Mouse (Mus musculus): Measurements from ENCODE around the gene Cox17.

The Cox17 gene

DNA sequence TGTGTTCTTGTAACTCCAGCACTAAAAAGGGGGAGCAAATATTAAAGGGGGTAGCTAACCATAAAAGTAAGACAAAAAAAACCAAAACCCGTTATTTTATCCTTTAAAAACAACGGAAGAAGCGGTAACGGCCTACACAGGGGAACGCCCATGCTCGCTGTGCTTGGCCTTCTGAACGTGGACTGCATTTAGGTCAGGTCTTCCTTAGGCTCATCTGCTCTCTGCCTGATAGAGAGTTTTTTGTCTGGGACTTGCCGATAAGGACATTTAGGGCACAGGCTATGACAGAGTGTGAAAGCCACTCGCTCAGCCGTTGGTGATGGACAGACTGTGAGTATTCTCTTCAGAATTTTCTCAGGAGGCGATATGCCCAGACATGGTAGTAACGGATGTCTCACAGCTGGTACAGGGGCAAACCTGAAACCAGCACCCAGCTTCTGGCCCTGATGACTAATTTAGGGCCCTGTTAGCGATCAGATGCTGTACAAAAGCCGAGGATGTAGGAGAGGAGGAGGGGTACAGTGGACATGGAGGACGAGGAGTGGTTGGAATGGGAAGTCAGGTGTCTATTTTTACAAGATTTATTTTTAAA, 25.0 kb downstream of the Cox17 start:
- DNase-seq (ENCODE audit: low spot score): no peak

DNA sequence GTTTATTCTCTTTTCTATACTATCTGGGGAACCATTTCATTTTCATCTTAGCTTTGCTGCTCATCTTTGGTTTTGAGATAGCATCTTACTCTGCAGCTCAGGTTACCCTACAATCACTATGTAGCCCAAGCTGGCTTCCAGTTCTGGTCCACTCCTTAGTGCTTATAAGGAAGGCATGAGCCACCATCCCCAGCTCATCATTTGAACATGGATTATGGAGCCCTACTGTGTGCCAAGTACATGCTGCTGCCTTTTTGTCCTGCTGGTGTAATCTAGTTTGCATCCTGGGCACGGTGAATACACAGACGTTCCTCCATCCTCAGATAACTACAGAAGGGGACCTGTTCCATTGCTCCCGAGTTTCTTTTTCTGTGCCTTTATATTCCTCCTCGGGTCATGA, 26.1 kb downstream of the Cox17 start:
- no peak for DNase-seq (ENCODE audit: low spot score)

DNA sequence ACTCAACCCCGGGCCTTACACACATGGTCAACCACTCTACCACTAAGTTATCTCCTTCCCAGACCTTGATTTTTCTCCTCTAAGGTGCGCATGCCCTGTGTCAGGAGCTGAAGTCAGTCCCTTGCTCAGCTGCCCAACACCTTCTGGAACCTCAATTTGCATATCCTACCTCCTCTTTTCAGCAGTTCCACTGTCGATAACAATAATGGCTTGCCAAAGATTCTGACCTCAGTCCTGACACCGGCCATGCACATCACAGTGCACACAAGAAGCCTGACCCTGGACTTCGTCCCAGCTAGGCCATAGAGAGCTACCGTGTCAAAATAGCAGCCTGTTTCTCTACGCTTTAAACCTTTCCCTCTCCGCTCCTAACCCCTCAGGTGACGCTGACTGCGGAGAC, 26.6 kb downstream of the Cox17 start:
- DNase-seq (ENCODE audit: low spot score): no peak

DNA sequence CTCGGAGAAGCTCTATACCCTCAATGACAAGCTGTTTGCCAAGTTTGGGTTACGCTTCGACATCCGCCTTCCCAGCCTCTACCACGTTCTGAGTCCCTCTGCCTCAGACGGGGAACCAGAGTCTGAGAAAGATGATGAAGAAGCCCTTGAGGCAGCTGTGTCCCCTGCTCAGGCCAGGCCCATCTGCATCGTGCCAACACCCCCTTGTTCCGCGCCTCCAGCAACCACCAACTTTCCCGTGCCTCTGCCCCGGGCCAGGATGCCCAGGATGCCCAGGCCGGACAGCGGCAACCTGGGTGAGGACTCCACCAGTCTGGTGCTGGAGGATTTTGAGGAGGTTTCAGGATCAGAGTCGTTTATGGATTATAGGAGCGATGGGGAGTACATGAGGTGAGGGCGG, 27.1 kb downstream of the Cox17 start:
- no peak for DNase-seq (ENCODE audit: low spot score)

DNA sequence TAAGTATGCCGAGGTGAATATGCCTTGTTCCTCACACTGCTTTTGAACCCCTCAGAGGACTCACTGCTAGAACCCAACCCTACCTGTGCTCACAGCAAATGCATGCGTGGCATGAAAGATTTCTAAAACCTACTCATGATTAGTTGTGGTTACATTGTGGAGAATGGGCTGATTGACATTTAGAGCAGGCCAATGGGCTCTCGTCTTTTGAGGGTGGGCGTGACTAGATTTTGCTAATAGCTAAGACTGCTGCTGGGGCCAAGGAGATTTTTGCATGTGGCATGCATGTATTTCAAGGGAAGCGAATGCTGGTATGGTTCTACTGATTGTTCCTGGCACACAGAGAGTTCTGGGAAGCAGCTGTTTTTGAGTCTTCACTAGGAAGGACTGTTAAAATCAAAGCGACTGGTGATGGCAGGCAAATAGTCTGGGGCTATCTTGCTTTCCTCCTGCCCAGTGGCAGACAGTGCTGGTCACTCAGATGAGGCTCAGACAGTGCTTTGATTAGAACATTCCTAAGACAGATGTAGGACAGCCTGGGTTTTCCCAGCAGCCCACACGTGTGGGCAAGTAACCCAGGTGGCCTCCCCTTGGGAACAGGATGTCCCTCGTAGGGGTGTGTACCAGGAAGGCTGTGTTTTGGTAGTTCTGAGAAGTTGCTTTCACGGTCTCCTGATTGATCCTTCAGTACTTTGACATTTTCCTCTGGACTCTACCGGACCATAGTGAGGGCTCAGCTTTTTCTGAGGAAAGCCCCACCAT, 27.8 kb downstream of the Cox17 start:
- no peak for DNase-seq (ENCODE audit: low spot score)

DNA sequence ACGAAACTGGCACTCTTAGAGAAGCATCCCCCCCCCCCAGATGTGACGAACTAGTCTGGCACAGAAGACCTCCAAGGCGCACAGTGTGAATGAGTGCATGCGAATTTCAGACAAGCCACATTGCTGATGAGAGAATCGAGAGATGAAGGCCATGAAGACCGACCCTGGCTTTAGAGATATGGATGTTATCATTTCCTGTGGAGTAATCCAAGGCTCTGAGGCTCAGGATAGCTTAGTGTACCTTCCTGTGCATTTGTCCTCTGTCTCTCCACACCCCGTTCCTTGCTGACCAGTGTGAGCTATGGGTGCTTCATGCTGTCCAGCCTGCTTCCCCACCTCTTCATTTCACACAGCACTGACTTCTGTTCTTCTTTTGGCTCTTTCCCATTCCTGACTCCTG, 28.4 kb downstream of the Cox17 start:
- DNase-seq (ENCODE audit: low spot score): no peak

DNA sequence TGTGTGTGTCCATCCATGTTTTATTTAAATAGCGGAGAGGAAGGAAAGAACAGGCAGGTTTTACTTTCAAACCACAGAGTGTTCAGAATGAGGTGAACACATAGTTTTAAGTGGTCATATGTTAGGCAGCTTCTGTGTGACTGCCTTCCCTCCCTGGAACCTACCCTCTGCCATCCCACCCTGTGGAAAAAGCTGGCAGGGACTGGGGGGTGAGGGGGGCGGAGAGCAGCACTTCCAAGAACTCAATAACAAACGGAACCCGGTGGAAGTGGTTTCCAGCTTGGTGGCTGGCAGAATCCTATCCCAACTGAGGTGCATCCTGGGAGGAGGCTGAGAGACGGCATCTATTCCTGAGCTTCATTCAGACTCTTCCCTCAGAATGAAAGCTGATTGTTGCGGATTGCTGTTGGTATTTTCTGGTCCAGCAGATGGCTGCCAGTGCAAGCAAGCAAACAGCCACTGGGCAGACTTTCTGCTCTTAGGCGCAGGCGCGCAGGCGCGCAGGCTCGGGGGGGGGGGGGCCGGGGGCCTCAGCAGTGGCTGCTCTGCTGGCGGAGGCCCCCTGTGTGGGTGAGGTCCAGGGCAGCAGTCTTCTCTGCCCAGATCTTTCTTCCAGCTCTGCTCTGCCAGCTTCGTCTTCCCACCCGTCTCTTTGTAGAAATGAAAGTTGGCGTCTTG, 29.5 kb downstream of the Cox17 start:
- DNase-seq (ENCODE audit: low spot score): peak; percentile 41

DNA sequence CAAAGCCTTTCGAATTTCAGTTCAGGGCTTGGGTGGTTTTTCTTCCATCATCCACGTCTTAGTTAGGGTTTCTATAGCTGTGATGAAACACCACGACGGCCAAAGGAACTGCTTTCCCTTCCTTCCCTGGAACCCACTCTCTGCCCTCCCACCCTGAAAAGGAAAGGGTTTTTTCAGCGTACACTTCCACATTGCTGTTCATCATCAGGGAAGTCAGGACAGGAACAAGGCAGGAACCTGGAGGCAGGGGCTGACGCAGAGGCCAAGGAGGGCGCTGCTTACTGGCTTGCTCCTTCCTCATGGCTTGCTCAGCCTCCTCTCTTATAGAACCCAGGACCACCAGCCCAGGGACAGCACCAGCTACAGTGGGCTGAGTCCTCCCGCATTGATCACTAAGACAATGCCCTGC, 30.1 kb downstream of the Cox17 start:
- no peak for DNase-seq (ENCODE audit: low spot score)

DNA sequence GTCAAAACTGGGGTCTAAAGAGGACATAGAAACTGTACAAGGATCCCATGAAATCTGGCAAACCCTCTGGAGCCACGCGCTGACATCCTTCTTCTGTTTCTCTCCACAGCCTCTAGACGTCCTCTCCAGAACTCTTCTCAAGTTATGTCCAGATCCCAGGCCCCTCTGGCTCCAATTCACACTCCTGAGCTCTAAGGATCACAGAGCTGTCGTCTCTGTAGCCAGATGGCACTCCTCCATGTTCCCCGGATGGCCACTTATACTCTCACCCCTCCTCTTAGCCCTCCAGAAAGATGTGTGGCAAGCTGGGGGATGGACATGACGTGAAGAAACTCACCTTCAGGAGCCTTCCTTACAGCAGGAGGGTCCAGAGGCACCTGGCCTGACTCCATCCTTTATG, 30.8 kb downstream of the Cox17 start:
- no peak for DNase-seq (ENCODE audit: low spot score)

DNA sequence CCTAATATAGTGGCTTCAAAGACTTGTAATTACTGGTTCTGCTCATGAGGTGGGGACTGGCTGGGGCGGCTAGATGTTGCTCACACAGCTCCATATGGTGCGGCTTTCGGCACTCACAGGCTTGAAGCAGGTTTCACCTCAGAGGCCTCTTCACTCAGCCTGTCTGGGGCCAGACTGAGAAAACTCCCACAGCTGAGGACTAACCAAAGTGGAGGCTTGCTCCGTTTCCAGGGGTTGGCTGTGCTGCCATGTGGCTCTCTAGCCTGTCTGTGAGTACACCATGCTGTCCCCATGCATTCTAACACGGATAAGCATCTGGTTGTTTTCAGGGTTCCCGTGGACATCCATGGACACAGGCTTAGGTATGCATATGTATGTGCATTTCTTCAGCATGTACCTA, 31.8 kb downstream of the Cox17 start:
- DNase-seq (ENCODE audit: low spot score): no peak

DNA sequence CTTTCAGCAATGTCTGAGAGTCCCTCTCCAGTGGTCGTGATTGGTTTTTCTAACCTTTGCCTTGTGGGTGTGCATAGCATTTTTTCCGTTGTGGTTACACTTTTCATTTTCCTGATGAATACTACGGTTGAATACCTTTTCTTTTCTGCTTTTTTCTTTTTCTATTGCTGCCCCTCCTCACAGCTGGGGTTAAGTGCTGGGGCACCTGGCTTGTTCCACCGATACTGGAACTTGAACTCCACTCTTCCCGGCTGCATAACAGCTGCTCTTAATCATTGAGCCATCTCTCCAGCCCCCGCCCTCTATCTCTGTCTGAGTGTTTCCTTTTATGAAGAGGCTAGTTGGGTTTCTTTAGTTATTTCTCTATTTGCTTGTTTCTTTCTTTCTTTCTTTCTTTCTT, 32.3 kb downstream of the Cox17 start:
- no peak for DNase-seq (ENCODE audit: low spot score)

DNA sequence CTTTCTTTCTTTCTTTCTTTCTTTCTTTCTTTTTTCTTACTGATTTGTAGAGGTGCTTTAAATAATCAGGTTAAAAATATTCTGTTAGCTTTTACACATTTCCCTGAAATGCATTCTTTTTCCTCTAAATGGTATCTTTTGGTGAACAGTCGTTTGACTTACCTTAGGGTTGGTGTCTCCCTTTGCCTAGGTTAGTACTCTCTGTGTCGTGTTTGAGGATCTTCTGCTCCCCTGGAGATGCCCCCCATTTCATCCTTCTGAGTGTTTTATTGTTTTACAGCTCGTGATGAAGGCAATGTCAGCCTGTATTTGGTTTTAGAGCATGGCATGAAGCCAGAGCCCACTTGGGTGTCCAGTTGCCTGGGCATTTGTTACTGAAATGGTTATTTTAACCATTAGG, 32.7 kb downstream of the Cox17 start:
- DNase-seq (ENCODE audit: low spot score): no peak

DNA sequence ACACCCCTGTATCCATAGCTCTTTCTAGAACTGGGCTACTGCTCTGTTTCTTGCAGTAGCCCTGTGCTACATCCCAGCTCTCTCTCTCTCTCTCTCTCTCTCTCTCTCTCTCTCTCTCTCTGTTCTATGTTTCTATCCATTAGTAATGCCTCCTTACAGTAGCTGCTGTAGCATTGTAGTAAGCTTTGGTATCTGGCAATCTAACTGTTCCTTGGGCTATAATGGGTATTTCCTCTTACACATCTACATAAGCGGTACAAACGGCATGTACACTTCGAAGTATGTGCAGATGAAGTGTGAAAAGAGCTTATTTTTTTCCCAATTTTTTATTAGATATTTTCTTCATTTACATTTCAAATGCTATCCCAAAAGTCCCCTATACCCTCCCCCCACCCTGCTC, 33.1 kb downstream of the Cox17 start:
- DNase-seq (ENCODE audit: low spot score): no peak

DNA sequence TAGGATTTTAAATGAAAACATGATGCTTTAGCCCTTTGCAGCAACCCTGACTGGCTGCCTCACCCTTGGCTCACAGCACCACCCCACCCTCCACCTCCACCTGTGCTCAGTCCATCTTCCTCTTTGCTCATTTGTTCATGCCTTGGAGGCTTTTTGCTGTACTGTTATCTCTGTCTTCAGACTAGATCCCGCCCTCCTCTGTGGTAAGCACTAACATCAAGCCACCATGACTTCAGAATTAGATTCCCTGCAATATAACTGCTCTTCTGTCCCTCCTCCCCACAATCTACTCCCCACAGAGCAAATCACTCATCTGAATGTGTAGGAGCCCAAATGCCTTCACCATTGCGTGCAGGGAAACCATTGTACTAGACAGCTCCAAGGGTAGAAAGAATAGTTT, 36.9 kb downstream of the Cox17 start:
- no peak for DNase-seq (ENCODE audit: low spot score)

DNA sequence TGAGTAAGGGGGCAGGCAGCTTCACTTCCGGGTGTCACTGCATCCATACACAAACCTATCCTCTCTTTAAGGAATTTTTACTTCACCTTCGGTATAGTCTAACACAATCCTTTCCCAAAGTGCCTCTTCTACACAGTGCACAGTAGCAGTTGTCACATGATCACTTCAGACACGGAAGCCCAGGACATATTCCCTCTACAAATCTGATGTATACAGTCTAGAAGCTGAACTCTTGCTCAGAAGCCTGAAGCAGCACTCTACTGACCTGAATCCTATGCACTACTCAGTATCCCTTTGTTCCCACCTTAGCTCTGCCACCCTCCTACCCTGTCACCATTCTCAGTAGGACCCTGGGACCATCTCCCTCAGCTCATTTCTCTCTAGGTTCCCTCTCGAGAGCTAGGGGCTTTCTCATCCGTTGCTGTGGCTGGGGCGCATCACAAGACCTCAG, 38.4 kb downstream of the Cox17 start:
- no peak for DNase-seq (ENCODE audit: low spot score)

DNA sequence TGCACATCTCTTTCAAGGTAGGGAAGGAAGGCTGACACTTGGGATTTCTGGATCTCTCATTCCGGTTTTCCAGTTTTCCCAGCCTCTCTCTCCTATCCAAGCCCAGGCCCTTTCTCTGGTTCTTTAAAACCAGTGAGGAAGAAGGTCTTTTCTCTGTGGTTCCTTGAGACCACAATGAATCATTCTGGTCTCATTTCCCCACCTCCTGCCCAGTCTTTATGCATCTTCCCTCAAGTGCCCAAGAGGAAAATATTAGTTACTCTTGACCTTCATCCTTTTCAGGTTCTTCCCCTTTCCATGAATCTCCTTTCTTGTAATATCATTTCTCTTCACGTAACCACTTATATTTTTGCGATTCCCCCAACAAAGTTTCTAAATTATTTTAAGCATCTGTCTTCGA, 38.9 kb downstream of the Cox17 start:
- DNase-seq (ENCODE audit: low spot score): no peak

DNA sequence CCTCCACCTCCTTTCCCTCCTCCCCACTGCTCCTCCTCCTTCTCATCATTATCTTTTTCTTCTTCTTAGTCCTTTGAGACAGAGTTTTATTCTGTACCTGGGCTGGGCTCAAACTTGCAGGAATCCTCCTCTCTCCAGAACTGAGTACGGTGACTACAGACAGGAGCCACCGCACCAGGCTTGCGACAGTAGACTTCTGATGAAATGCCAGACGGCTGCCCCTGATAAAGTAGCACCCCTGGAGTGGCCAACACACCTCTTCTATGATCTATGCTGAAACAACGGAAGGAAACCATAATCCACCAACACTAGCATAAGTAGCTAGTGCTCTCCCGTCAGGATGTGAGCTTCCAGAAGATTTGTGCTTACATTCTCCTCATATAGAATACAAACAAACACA, 40.6 kb downstream of the Cox17 start:
- no peak for DNase-seq (ENCODE audit: low spot score)

DNA sequence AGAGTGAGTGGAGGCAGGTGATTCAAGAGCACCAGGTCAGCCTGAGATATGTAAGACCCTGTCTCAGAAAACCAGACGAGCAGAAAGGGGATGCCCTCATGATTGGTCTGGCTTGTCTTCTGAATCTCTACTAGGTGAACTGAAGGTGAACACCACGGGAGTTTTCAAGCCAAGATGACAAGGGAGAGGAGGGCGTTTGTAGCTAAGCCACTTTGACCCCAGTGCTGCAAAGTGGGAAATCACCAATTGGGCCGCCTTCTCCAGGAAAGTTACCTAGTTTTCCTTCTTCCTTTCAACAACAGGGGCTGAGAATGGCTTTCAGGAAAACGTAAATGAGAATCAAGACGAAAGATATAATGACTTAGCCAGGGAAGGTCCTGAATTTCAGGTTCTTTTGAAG, 42.0 kb downstream of the Cox17 start:
- no peak for DNase-seq (ENCODE audit: low spot score)

DNA sequence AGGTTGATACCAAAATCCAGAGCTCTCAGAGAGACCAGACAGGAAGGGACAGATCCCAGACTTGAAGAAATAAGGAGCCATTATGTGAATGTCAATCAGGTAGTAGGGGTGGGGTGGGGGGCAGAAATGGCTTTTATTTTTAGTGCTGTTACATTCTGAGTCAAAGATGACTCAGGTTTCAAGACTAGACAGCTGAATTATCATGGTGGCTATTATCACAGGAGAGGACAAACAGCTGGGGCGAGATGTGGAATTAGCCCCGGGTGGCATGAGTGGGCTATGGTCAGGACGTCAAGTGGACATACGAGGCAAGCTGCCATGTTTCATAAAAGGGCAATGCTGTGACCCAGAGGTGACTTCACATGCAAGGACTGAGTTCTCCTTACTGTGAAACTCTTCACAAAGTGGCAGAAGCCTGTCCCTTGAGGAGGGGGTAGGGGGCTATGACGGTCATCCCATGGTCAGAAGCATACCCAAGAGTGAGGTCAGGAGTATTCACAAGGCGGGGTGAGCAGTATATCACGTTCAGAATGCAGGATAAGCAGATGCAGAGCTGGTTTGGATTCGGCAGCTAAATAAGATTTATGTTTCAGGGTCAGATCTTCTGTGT, 42.6 kb downstream of the Cox17 start:
- no peak for DNase-seq (ENCODE audit: low spot score)

DNA sequence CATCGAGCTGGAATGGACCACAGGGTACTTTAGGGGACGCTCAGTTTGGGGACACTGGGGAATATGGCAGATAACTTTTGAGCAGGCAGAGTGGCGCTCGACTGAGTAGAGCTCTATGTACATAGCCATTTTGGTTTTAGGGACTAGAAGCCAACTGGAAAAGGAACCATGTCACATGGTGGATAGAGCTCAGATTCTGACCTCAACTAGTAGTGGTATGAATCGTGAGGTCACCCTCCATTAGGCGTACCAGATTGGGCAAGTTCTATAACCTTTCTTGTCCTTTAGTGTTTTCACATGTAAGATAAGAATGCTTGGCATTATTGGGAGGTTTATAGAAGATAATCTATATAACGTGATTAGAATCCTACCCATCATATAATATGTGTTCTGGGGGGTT, 43.5 kb downstream of the Cox17 start:
- no peak for DNase-seq (ENCODE audit: low spot score)

DNA sequence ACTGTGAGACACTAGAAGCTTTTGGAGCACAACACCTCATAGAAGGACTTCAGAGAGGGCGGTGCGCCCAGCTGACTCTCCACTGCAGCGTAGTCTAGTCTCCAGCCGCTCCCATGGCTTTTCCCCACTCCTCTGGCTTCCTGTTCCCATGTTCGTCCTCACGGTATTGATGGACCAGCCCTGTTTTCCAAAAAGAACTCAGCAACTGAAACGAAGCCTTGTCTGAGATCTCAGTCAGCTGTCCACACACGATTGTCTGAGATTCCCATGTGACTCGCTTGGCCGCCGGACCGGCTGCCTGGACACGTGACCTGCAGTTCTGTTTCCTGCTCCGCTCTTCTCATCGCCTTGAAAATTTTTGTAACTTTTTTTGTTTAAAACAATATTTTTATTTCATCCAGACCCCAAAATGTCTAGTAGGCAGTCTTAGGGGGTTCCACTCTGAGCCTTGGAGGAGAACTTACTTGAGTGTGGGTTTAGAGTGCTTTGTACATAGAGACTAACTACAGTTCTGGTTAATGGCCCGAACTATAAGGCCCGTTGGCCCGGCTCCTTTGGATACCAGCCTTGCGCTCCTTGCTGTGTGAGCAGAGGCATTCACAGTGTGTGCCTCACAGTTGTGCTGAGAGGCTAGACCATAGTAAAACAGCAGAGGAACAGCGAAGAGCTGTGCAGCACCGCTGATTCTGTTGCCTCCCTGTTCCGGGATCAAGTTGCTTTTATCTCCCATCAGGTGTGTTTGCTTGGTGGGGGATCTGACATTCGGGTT, 45.5 kb downstream of the Cox17 start:
- no peak for DNase-seq (ENCODE audit: low spot score)

DNA sequence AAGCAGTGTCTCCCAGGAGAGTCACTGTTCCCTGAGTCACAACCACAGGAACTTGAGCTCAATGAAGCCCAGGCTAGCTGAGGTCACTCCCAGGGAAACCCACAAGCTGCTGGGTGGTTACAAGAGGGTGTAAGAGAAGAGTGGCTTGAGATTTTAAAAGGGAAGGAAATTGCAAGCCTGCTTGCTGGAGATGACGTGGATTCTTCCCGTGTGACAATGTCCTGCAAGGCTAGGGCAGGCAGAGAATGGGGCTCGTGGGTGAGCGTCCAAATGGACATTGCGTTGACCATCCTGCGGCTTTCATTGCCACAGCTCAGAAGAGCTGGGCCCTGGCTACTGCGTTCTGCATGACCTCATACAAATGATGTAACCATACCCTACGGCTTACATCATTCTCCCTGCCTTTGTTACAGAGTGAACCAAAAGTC, 47.4 kb downstream of the Cox17 start:
- no peak for DNase-seq (ENCODE audit: low spot score)

Measured in layer of hippocampus, adult 9-10 months (tissue).